Mouse (Mus musculus): ENCODE measurements around the gene Cebpa.

The Cebpa gene

DNA sequence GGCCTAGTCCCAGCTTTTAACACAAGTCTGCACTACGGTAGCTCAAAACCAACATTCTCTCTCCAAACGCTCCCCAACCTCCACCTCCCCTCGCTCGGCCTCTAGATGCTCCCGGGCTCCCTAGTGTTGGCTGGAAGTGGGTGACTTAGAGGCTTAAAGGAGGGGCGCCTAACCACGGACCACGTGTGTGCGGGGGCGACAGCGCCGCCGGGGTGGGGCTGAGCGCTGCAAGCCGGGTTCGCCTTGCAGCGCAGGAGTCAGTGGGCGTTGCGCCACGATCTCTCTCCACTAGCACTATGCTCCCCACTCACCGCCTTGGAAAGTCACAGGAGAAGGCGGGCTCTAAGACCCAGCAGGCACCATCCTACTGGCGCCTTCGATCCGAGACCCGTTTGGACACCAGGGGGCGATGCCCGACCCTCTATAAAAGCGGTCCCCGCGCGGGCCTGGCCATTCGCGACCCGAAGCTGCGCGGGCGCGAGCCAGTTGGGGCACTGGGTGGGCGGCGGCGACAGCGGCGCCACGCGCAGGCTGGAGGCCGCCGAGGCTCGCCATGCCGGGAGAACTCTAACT is at the start of gene Cebpa:
Cebpa (plus strand) TSS at position 453 of the 573 bp plus-strand sequence.
- peak; percentile 92 to 93 for DNase-seq (ENCODE audit: low spot score in 2 of 2)

DNA sequence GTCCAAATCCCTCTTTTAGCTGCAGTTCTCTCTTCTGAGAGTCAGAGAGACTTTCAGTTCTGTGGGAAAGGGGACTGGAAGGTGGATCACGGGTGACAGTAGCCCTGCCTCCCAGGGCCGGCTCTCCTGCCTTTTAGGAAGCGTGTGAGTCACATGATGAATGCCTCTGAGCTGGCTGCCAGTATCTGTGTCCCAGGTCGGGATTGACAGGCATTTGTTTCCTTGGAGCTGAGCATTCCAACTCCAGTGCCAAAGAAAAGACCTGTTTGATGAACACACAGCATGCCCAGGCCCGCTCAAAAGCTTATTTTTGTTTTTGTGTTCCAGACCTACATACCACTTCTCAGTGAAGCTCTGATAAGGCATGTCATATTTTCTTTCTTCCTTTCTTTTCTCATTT is 42.4 kb upstream of the Cebpa start:
- no peak for DNase-seq (ENCODE audit: low spot score in 2 of 2)

DNA sequence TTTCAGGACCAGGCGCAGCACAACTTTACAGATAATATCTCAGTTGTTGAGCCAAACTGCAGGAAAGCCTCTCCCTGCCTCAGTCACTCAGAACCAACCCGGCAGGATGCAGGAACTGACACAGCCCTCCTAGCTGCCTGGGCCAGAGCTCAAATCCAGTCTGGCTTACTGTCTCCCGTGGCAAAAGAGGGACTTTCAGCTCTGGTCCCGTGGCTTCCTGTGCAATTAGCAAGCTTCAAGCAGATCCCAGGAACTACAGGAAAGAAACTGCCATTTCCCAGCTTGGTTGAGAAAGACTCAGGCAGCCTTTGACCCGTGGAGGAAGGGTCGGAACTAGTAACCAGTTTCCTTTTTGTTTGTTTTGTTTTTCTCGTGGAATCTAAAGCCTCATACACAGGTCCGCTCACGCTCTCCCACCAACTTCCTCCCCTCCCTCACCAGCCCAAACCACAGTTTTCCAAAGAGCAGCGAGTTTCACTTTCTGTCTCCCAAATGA is 38.2 kb upstream of the Cebpa start:
- no peak for DNase-seq (ENCODE audit: low spot score in 2 of 2)

DNA sequence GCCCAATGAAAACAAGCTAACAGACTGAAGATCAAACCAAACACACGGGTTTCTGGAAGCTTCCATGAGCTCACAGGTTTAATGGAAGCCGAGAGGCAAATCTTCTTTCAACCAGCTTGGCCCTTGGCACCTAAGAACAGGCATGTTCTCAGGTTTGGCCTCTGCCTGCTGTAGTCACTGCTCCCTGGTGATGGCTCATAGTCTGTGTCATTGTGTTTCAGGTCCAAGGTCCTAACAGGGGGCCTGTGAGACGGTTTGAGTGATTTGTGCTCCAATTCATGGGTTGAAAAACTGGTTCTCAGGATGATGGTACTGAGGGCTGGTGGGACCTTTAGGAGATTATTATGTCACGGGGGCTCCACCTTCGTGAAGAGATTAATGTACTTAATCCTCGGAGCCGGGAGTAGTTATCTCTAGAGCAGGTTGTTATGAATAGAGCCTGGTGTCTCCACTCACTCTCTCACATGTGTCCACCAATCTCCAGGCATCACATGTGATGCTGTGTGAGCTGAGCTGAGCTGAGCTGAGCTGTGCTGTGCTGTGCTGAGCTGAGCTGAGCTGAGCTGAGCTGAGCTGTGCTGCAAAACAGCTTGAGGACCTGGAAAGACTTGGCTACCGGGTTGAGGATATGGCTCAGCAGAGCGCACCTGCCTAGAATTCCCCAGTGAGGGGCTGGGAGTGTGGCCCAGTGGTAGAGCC is 37.5 kb upstream of the Cebpa start:
- DNase-seq (ENCODE audit: low spot score in 2 of 2) = no peak

DNA sequence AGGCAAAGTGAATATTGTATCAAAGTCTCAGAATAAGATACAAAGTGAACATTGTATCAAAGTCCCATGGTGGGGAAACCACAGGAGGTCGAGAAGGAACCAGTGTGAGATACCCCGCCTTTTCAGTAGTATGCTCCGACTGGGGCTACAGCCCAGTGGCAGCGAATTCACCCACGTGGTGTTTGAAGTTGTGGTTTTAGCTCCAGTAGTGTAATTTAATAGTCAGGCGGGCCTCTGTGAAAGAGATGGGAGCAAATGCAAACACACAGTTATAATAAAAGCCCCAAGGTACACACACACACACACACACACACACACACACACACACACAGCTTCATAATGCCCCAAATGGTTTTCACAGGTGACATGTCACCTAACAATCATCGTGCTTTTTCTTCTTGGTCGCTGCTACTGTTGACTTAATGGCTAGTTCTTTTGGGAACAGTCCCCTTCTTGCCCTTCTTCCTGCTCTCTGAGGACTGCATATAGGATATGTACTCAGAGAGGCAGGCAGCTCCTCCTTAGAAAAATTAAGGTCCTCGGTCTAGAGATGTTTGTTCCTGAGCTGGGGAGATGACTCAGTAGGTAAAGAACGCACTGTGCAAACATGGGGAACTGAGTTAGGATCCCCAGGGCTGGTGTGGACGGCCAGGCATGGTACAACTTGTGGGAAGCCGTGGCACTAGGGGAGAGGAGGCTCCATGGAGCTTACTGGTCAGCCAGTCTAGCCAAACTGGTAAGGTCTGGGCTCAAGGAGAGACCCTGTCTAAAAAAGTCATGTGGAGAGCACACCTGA is 34.3 kb upstream of the Cebpa start:
- no peak for DNase-seq (ENCODE audit: low spot score in 2 of 2)

DNA sequence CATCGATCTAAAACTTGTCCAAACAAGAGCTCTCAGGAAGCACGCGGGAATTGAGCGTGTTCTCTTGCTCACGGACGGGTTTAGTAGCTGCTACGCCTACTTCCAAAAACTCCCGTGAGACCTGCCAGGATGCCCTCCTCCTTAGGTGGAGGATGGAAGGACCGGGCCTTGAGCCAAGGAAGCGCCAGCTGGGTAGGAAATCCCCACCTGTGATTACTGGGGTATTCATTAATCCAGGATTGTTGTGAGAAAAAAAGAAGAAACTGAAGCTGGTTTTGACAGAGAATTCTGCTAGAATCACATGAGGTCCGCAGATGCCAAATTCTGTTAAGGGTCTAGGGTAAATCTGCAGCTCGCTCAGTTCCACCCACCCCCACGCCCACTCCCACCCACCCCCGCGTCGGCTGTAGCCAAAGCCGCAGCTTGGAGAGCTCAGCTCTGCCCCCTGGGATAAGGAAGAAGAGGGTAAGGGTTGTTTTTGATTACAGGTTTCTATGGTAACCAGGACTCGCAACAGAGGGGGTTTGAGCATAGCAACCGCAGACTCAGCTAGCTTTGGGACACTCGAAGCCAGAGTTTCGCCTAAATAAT is 32.7 kb upstream of the Cebpa start:
- DNase-seq (ENCODE audit: low spot score in 2 of 2) = peak; percentile 61 to 62

DNA sequence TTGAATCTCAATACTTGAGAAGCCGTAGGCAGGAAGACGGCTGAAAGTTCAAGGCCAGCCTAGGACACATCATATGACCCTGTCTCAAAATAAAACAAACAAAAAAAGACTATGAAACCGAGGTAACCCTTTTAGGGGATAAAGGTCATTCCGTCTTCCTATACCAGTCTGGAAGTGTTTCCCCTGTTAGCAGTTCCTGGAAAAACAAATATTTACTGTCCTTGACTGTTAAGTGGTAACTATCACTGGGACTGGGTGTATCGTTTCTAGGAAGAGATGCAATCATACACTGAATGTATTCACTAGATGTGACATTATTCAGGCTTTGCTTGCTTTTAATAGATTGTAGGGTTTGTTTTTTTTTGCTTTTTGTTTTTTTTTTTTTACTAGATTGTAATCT is 28.5 kb upstream of the Cebpa start:
- no peak for DNase-seq (ENCODE audit: low spot score in 2 of 2)

DNA sequence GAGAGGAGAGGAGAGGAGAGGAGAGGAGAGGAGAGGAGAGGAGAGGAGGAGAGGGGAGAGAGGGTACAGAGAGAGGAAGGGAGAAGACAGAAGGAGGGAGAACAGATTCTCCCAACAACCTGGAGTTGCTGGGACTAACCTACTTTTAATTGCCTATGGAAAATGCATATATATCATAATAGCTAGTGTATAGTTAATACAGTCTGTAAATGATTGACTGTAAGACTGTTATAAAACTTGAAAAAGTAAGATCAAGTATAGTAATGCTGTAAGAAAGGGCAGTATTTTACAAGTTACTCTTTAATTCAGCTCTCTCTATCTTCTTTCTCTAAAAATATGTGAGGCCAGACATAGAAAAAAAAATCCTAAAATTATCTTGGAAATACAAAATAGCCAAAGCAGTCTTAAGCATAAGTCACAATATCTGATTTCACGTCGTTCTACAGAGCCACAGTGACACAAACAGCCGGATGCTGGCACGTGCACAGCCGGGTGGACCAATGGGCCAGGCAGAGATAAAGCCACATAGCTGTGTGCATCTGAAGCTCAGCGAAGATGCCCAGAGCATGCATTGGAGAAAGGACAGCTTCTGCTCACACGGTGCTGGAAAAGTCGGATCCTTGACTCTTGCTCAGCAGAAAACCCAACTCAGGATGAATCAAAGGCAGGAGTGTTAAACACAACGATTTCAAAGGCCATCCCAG is 24.0 kb upstream of the Cebpa start:
- DNase-seq (ENCODE audit: low spot score in 2 of 2) = no peak

DNA sequence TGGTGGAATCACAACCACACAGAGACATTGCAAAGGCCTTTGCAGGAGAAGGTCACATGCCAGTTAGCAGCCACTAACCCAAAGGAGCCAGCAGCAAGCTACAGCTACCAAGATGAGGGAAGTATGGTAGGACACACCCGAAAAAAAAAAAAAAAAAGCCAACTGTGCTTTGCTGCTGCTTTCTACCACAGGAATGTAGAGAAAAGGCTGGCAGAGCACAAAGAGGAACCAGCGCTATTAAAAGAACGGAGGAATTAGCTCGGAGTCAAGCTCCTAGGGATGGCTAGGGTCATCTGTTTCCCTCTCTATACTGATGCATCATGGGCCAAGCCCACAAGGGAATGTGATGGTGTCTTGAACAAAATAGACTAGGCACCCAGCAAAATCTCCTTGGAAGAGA is 20.3 kb upstream of the Cebpa start:
- DNase-seq (ENCODE audit: low spot score in 2 of 2) = no peak

DNA sequence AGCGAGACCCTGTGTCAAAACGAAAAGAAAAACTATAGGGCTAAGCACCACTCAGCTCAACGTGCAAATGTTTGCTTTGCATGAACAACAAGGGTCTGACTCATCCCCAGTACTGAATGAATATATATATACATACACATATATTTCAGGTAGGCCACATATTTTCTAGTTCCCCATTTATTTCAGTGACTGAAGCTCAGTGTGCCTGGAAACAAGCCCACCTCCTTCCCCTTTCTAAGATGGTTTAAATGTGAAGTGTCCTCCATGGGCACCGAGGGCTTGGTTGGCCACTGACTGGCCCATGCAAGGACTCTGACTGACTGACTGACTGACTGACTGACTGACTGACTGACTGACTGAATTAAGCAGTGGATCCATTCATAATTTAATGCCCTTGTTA is 19.6 kb upstream of the Cebpa start:
- no peak for DNase-seq (ENCODE audit: low spot score in 2 of 2)

DNA sequence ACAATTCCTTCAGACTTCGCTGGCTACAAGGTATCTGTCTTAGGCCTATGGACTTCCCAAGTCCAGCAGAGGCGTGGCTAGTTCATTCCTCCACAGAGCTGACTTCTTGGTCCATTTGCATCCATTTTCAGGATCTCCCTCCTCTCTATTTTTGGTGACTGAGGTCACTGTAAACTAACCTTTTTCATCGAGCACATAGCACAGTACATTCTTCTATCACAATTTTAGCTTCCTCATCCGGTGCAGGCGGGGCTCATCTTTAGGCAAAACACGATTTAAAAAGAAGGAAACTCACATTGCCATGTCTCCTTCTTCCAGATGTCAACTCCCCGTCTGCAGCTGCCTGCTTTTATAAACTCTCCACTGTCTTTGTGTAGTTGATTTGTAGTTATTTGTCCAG is 12.5 kb upstream of the Cebpa start:
- no peak for DNase-seq (ENCODE audit: low spot score in 2 of 2)

DNA sequence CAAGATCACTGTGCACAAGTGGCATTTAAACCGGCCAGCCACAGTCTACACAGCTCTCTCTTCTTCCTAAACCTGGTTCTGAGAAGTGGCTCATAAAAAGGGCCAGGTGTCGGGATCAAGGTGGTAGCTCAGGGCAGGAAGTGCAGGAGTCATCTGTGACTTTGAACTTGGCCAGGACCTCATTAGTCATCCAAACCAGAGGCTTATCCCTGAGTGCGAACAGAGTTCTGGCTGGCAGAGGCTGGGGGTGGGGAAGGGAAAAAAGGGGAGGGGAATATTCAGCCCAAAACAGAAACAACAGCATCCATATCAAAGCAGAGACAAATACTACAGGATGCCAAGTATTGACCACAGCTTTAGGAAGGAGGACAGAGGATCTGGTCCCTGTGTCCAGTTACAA is 11.5 kb upstream of the Cebpa start:
- no peak for DNase-seq (ENCODE audit: low spot score in 2 of 2)

DNA sequence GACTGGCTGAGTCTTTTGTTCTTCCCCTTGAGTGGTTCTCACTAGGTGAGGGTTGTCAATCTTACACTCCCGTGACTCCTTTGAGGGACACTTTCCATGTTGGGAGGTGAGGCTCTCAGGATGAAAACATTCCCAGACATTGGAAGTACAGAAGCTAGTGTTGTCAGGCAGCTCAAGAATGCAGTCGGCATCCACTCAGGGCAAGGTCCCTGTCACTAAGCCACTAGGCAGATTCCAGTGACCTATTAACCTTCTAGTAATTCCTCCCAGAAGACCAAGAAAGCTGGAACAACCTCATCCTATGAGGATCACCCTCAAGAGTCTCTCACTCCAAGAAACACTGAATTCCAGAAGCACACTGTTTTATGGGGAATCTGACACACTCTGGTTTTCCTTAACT is 11.0 kb upstream of the Cebpa start:
- no peak for DNase-seq (ENCODE audit: low spot score in 2 of 2)

DNA sequence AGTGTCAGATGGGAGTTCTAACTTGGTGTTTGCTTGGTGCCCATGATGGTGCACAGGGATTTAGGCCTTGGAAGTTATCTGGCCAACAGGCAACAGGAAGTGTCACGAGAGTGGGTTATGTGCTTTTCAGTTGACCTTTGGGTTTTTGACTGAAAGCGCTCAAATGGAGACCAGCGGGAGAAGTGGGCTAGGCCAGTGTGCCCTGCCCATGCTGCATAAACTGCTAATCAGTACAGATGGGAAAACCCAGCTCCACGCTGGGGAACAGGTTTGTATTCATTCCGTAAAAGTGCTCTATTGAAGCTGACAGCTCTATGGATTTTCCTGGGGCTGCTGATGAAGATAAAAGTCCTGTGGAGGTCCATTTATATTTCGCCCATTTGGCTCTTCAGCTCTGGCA is 10.4 kb upstream of the Cebpa start:
- DNase-seq (ENCODE audit: low spot score in 2 of 2) = no peak

DNA sequence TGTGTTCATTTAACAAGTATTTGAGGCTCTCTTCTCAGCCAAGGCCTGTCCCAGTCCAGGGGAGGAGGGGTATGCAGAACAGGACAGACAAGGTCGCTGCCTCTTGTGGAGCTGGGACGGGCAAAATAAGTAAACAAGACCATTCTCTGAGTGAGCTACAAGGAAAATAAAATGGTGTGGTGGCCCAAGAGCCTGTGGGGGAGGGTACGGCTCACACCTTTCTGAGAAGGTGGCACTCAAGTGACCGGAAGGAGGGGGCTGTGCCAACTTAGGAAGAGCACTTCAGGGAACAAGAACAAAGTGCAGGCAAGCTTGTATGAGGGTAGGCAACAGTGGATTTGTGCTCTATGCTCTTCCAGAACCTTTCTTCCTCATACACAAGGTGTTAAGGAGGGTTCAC is 6.0 kb upstream of the Cebpa start:
- DNase-seq (ENCODE audit: low spot score in 2 of 2) = no peak

DNA sequence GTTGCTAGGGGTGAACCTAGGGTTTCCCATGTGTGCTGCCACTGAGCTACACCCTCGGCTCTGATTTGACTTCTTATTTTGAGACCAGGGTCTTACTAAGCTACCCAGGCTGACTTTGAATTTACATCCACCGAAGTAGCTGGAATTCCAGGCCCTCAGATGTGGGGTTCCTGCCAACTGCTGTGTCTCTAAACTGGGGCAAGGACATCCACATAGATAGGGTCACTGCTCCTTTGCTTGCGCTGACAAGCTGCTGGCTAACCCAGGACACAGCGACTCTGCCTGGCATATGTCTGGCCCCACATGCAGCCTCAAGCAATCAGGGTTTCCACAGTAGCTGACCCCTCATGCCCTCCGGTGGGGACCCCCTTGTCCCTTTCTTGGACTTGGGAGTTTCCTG is 5.4 kb upstream of the Cebpa start:
- DNase-seq (ENCODE audit: low spot score in 2 of 2) = no peak

DNA sequence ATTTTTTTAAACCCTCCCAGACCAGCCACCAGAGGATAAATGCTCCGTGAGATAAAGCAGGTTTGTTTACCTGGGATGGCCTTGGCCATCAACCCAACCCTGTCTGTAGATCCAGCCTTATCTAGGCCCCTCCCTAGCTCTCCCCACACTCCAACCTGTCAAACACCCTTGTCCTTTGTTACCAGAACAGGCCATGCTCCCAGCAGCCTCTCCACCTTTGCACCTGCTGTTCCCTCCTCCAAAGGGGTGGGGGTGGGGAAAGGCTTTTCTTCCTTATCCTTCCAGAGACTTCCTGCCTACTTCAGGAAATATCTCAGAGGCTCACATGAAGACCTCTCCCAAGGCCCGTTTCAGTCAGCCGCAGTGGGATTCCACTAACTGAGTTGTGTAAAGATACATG is 2.6 kb upstream of the Cebpa start:
- DNase-seq (ENCODE audit: low spot score in 2 of 2) = no peak

DNA sequence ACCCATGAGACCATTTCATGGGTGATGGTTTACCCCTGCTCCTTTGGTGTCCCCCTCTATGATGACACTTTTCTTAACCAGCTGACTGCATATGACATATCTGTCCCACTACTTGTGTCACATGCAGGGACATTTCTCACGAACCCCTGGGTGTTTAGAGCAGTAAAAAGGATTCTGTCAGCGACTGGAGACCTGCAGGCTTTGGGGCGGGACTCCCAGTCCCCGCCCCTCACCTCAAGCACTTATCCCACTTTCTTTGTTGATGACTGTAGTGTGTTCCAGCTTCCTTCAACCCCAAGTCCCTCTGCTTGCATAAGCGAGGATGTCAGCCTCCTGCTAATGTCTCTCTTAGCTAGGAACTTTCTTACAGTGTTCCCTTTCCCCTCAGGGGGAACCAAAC is 2.0 kb upstream of the Cebpa start:
- DNase-seq (ENCODE audit: low spot score in 2 of 2) = no peak

DNA sequence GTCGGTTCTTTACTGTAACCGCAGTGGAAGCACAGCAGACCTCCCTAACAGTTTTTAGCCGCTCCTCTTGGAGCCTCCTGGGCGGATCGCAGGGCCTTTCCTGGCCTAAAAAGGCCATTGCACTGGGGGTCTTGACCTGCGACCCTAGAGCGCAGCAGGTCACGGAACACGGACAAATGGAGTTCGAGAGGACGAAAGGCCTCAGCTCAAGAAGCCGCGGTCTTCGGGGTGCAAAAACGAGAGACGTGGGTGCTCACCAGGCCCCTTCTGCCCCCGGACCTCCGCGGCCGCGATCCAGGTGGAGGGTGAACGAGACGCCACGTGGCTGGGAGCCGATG is 1.4 kb upstream of the Cebpa start:
- no peak for DNase-seq (ENCODE audit: low spot score in 2 of 2)

DNA sequence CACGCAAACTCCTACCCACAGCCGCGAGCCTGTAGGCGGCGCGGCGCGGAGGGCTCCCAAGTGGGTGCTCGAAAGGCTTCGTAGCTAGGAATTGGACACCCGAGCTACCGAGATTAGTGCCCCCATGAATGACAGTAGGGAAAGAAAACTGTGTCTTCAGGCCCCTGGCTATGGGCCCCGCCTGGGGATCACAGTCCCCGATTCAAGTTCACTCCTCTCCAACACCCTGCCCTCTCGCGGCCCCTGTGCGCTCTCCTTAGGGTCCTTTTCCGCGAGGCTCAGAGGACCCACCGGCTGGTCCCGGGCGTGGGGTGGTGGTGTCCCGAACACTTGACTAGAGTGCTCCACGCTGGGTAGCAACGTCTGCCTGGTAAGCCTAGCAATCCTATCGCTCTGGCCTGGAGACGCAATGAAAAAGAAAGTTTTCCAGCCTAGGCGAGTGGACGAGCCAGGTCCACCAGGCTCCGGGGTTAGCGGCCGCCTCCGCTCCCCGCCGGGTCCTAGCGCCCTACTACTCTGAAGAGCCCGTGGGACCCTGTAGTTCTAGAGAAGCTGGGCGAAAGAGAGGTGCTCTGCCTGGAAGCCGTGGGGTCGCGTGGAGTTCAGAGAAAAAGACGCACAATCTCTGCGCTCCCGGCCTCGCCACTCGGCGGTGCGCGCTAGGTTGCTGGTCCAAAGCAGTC is 853 bp upstream of the Cebpa start:
- DNase-seq (ENCODE audit: low spot score in 2 of 2) = peak; percentile 68

DNA sequence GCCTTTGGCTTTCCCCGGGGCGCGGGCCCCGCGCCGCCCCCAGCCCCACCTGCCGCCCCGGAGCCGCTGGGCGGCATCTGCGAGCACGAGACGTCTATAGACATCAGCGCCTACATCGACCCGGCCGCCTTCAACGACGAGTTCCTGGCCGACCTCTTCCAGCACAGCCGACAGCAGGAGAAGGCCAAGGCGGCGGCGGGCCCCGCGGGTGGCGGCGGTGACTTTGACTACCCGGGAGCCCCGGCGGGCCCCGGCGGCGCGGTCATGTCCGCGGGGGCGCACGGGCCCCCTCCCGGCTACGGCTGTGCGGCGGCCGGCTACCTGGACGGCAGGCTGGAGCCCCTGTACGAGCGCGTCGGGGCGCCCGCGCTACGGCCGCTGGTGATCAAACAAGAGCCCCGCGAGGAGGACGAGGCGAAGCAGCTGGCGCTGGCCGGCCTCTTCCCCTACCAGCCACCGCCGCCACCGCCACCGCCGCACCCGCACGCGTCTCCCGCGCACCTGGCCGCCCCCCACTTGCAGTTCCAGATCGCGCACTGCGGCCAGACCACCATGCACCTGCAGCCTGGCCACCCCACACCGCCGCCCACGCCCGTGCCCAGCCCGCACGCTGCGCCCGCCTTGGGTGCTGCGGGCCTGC is 533 bp downstream of the Cebpa start:
- DNase-seq (ENCODE audit: low spot score in 2 of 2) = peak in 1 of 2 experiments; percentile 45
